Mouse (Mus musculus): ENCODE measurements at regions not wholly inside any gene's neighbourhood (a gene's known extent, or its start where the extent isn't known, plus 50 kb on each side); places are given as distances from the start of the nearest gene placed in this dataset.

GRCm38 (mm10) chr13:78644556-78644955 lies 445.0 kb upstream of the Nr2f1 start:
- no peak overlapping the region for H3K4me3 ChIP-seq (ENCODE audit: insufficient read depth, low read length)
- H3K27ac ChIP-seq (ENCODE audit: insufficient read depth, low read length), result no peak overlapping the region
- peaks cover 2% of the 10 kb centered on the region; the same call in 1 of the 2 replicates for H3K4me1 ChIP-seq (ENCODE audit: control insufficient read depth, insufficient read depth, low read length)
- TF ChIP-seq POLR2A (IDR thresholded peaks at IDR 0.05; ENCODE audit: extremely low read depth, insufficient read depth, low read length), result no peak

- H3K27ac ChIP-seq (ENCODE audit: insufficient read depth, low read length), result no peak overlapping the region
- TF ChIP-seq CTCF (IDR thresholded peaks at IDR 0.05; ENCODE audit: extremely low read depth, insufficient read depth, low read length) (no peak), POLR2A (IDR thresholded peaks at IDR 0.05; ENCODE audit: extremely low read depth, insufficient read depth, low read length) (no peak)
- H3K4me3 ChIP-seq (ENCODE audit: insufficient read depth, low read length), result no peak overlapping the region
- peaks cover 2% of the 10 kb centered on the region; the same call in 1 of the 2 replicates for H3K4me1 ChIP-seq (ENCODE audit: control insufficient read depth, insufficient read depth, low read length)
These were observed 443.5 kb upstream of the Nr2f1 start for GRCm38 (mm10) chr13:78643023-78643422.

DNA sequence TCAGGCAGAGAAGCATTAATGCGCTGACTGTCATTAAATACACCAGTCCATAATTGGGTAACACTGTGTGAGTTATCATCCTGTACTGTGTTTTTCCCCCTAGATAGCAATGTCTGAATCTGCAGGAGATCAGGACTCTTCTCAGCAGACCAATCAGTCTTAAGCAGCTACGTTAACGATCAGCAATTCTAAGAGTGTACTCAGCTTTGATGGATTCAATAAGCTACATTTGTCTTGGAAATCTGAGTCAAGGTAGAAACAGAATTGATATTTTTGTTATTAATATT lies 442.8 kb upstream of the Nr2f1 start:
- TF ChIP-seq POLR2A (IDR thresholded peaks at IDR 0.05; ENCODE audit: extremely low read depth, insufficient read depth, low read length), result no peak
- no peak for TF ChIP-seq CTCF (IDR thresholded peaks at IDR 0.05; ENCODE audit: extremely low read depth, insufficient read depth, low read length)
- Histone ChIP-seq H3K4me1 (ENCODE audit: control insufficient read depth, insufficient read depth, low read length) (peaks cover 2% of the 10 kb centered on the region; the same call in 1 of the 2 replicates), H3K27ac (ENCODE audit: insufficient read depth, low read length) (no peak overlapping the region), H3K4me3 (ENCODE audit: insufficient read depth, low read length) (no peak overlapping the region)

- no peak for TF ChIP-seq CTCF (IDR thresholded peaks at IDR 0.05; ENCODE audit: extremely low read depth, insufficient read depth, low read length)
- TF ChIP-seq POLR2A (IDR thresholded peaks at IDR 0.05; ENCODE audit: extremely low read depth, insufficient read depth, low read length), result no peak
- Histone ChIP-seq H3K4me3 (ENCODE audit: insufficient read depth, low read length) (no peak overlapping the region), H3K27ac (ENCODE audit: insufficient read depth, low read length) (no peak overlapping the region), H3K4me1 (ENCODE audit: control insufficient read depth, insufficient read depth, low read length) (peaks cover 2% of the 10 kb centered on the region; the same call in 1 of the 2 replicates)
These were observed 442.3 kb upstream of the Nr2f1 start for GRCm38 (mm10) chr13:78641687-78642442.

- TF ChIP-seq POLR2A (IDR thresholded peaks at IDR 0.05; ENCODE audit: extremely low read depth, insufficient read depth, low read length) (no peak), CTCF (IDR thresholded peaks at IDR 0.05; ENCODE audit: extremely low read depth, insufficient read depth, low read length) (no peak)
- H3K4me3 ChIP-seq (ENCODE audit: insufficient read depth, low read length), result no peak overlapping the region
- peaks cover 2% of the 10 kb centered on the region; the same call in 1 of the 2 replicates for H3K4me1 ChIP-seq (ENCODE audit: control insufficient read depth, insufficient read depth, low read length)
- H3K27ac ChIP-seq (ENCODE audit: insufficient read depth, low read length), result no peak overlapping the region
These were observed 440.8 kb upstream of the Nr2f1 start for GRCm38 (mm10) chr13:78640340-78640739.

- TF ChIP-seq POLR2A (IDR thresholded peaks at IDR 0.05; ENCODE audit: extremely low read depth, insufficient read depth, low read length) (no peak), CTCF (IDR thresholded peaks at IDR 0.05; ENCODE audit: extremely low read depth, insufficient read depth, low read length) (no peak)
- no peak overlapping the region for H3K4me3 ChIP-seq (ENCODE audit: insufficient read depth, low read length)
- H3K27ac ChIP-seq (ENCODE audit: insufficient read depth, low read length), result no peak overlapping the region
- H3K4me1 ChIP-seq (ENCODE audit: control insufficient read depth, insufficient read depth, low read length), result peaks cover 2% of the 10 kb centered on the region; the same call in 1 of the 2 replicates
These were observed 438.9 kb upstream of the Nr2f1 start for GRCm38 (mm10) chr13:78638462-78638861.

DNA sequence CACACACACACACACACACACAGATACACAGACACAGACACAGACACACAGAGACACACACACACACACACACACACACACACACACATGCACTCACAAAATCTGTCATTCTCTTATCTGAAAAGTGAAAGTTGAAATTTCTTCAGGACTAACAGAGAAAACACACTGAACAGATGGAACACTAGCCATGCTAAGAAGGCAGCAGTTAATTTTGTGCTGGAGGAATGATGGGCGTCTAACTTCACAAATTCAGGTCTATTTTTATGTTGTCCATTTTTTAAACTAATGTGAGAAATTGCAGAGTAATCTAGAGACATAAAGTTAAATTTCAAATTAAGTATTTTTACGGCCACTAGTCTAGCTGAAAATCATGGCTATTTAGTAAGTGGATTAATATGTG lies 432.1 kb upstream of the Nr2f1 start:
- Histone ChIP-seq H3K4me1 (ENCODE audit: control insufficient read depth, insufficient read depth, low read length) (no peaks in the 10 kb centered on the region; the same call in 1 of the 2 replicates), H3K27ac (ENCODE audit: insufficient read depth, low read length) (no peak overlapping the region), H3K4me3 (ENCODE audit: insufficient read depth, low read length) (no peak overlapping the region)
- TF ChIP-seq CTCF (IDR thresholded peaks at IDR 0.05; ENCODE audit: extremely low read depth, insufficient read depth, low read length) (no peak), POLR2A (IDR thresholded peaks at IDR 0.05; ENCODE audit: extremely low read depth, insufficient read depth, low read length) (no peak)

GRCm38 (mm10) chr13:78629041-78629727 lies 429.6 kb upstream of the Nr2f1 start:
- no peaks in the 10 kb centered on the region; the same call in 1 of the 2 replicates for H3K4me1 ChIP-seq (ENCODE audit: control insufficient read depth, insufficient read depth, low read length)
- no peak overlapping the region for H3K4me3 ChIP-seq (ENCODE audit: insufficient read depth, low read length)
- TF ChIP-seq POLR2A (IDR thresholded peaks at IDR 0.05; ENCODE audit: extremely low read depth, insufficient read depth, low read length), result no peak
- no peak overlapping the region for H3K27ac ChIP-seq (ENCODE audit: insufficient read depth, low read length)

GRCm38 (mm10) chr13:78623652-78624051 lies 424.1 kb upstream of the Nr2f1 start:
- H3K4me1 ChIP-seq (ENCODE audit: control insufficient read depth, insufficient read depth, low read length), result no peaks in the 10 kb centered on the region
- H3K4me3 ChIP-seq (ENCODE audit: insufficient read depth, low read length), result no peak overlapping the region
- TF ChIP-seq CTCF (IDR thresholded peaks at IDR 0.05; ENCODE audit: extremely low read depth, insufficient read depth, low read length) (no peak), POLR2A (IDR thresholded peaks at IDR 0.05; ENCODE audit: extremely low read depth, insufficient read depth, low read length) (no peak)
- H3K27ac ChIP-seq (ENCODE audit: insufficient read depth, low read length), result no peak overlapping the region

DNA sequence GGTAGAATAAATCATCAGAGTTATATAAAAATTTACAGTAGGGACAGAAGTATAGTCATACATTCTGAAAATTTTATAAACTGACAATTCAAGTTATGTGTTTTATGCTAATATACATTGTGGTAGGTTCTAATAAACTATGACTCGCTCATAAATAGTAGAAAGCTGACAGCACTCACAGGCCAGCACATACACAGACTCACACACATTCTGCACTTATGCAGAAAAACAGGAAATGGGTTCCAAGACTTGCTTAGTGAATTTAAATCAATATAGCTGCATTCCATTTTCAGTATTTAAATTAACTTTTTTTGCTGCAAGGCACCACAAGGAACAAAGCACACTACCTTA lies 403.3 kb upstream of the Nr2f1 start:
- Histone ChIP-seq H3K27ac (ENCODE audit: insufficient read depth, low read length) (no peak overlapping the region), H3K4me1 (ENCODE audit: control insufficient read depth, insufficient read depth, low read length) (no peaks in the 10 kb centered on the region), H3K4me3 (ENCODE audit: insufficient read depth, low read length) (no peak overlapping the region)
- TF ChIP-seq CTCF (IDR thresholded peaks at IDR 0.05; ENCODE audit: extremely low read depth, insufficient read depth, low read length), result no peak
- TF ChIP-seq POLR2A (IDR thresholded peaks at IDR 0.05; ENCODE audit: extremely low read depth, insufficient read depth, low read length), result no peak
